Mouse (Mus musculus) heart, postnatal 0 days (tissue): Measurements from ENCODE around the gene Rybp.

ENCODE experiments used
- CTCF ChIP-seq: IDR thresholded peaks from 2 replicates; pipeline ENCODE4 v1.5.1; 2016; ENCODE audit warnings: antibody characterized with exemption, control low read depth, low read depth
- EP300 ChIP-seq: IDR thresholded peaks from 2 replicates; pipeline ENCODE4 v1.6.1; 2016; ENCODE audit warnings: antibody characterized with exemption, low read depth

DNA sequence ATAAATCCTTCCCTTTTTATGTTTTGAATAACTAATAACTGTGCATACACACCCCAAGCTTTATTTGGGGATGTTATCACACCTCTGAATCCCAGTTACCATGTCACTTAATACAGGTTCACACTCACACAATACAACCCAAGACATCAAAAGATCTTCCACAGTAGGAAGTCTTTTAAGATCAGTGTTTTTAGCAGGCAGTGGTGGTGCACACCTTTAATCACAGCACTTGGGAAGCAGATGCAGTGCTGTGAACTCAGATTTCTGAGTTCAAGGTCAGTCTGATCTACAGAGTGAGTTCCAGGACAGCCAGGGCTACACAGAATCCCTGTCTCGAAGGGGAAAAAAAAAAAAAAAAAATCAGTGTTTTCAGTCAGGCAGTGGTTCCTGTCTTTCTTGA lies 13.7 kb downstream of the Rybp start:
- TF ChIP-seq EP300 (no peak), CTCF (no peak)
